Mouse (Mus musculus) kidney, postnatal 36 days (tissue): ENCODE data around the gene Slc6a18.

ENCODE experiments used
- DNase-seq, 2 experiments: peaks; one replicate each; pipeline ENCODE4 v3.0.0; 2021 to 2022; ENCODE audit warnings: mixed read lengths in 2 of 2

Gene Slc6a18

GRCm38 (mm10) chr13:73684412-73684811 is 6.6 kb upstream of the Slc6a18 start:
- peak in 1 of 2 experiments; percentile 54 for DNase-seq

- peak; percentile 40 to 77 for DNase-seq
Measured at GRCm38 (mm10) chr13:73683682-73684081, 5.9 kb upstream of the Slc6a18 start.

- no peak for DNase-seq
Measured at GRCm38 (mm10) chr13:73682226-73682625, 4.4 kb upstream of the Slc6a18 start.

- DNase-seq = peak; percentile 69 to 89
Measured at GRCm38 (mm10) chr13:73680394-73680793, 2.6 kb upstream of the Slc6a18 start.

GRCm38 (mm10) chr13:73679311-73679710 is 1.5 kb upstream of the Slc6a18 start:
- DNase-seq = peak; percentile 73 to 75

- DNase-seq = peak; percentile 76 to 79
Measured at GRCm38 (mm10) chr13:73675161-73675560, 2.7 kb downstream of the Slc6a18 start.

GRCm38 (mm10) chr13:73660163-73660695 is 17.6 kb downstream of the Slc6a18 start:
- DNase-seq = peak; percentile 48 to 69

- DNase-seq = no peak
Measured at GRCm38 (mm10) chr13:73658953-73659352, 18.9 kb downstream of the Slc6a18 start.

GRCm38 (mm10) chr13:73654976-73655375 is 22.8 kb downstream of the Slc6a18 start:
- no peak for DNase-seq

- peak in 1 of 2 experiments; percentile 53 for DNase-seq
Measured at GRCm38 (mm10) chr13:73653266-73653665, 24.6 kb downstream of the Slc6a18 start.

- peak; percentile 68 to 84 for DNase-seq
Measured at GRCm38 (mm10) chr13:73646397-73647087, 31.3 kb downstream of the Slc6a18 start.

- DNase-seq = no peak
Measured at GRCm38 (mm10) chr13:73641296-73641695, 36.5 kb downstream of the Slc6a18 start.

- DNase-seq = no peak
Measured at GRCm38 (mm10) chr13:73637826-73638225, 40.0 kb downstream of the Slc6a18 start.

- DNase-seq = no peak
Measured at GRCm38 (mm10) chr13:73631837-73632236, 46.0 kb downstream of the Slc6a18 start.

GRCm38 (mm10) chr13:73628586-73629113 is 49.2 kb downstream of the Slc6a18 start:
- no peak for DNase-seq

GRCm38 (mm10) chr13:73626745-73627549 is 50.9 kb downstream of the Slc6a18 start, which contains the start of gene Tert:
TSS of gene Tert (plus strand) at chr13:73626911.
- peak; percentile 57 to 78 for DNase-seq

GRCm38 (mm10) chr13:73626410-73626744 is 51.4 kb downstream of the Slc6a18 start:
- no peak for DNase-seq

GRCm38 (mm10) chr13:73620637-73621036 is 57.2 kb downstream of the Slc6a18 start:
- DNase-seq = peak in 1 of 2 experiments; percentile 19

- no peak for DNase-seq
Measured at GRCm38 (mm10) chr13:73618406-73618805, 59.4 kb downstream of the Slc6a18 start.
